Mouse (Mus musculus) gastrocnemius, adult 2 months (tissue): ENCODE results near the gene Set. TPM values are rescaled to one million over a fixed set of nuclear protein-coding genes. Genes with fewer than 3 reads are reported as not detected.

Source experiments
- DNase-seq: peaks from one replicate; pipeline ENCODE4 v3.0.0; 2022
- H3K27ac ChIP-seq: fragments of 200-600 bp; 2 replicates; pipeline ENCODE4 v1.8.1; 2022; ENCODE audit warnings: mild to moderate bottlenecking
- H3K4me3 ChIP-seq: fragments of 200-600 bp; 2 replicates; pipeline ENCODE4 v1.8.1; 2022; ENCODE audit warnings: mild to moderate bottlenecking, moderate library complexity
- CTCF ChIP-seq: fragments of 200-600 bp; IDR thresholded peaks from 2 replicates; pipeline ENCODE4 v1.8.1; 2022; ENCODE audit warnings: antibody characterized with exemption, mild to moderate bottlenecking, moderate library complexity
- intact Hi-C: fragments of 180-260 bp; cut with DNase I; formaldehyde crosslinking; loops from one replicate; pipeline ENCODE4 v1.15.1; 2025
- total RNA-seq, 2 experiments: library from RNA; stranded (reverse); gene quantifications; 2 replicates each; pipeline ENCODE4 v1.2.3; 2021

Gene Set
- total RNA-seq, 2 experiments from 2014 or later, result 93.8 to 110 TPM

- Histone ChIP-seq H3K27ac (0 out of 2 replicates have a peak overlapping the region, but pooled peaks have one; percentile 94), H3K4me3 (no peak overlapping the region)
- no peak for DNase-seq
- intact Hi-C loops, result loop anchor here (2.0 kb wide), 1 partner anchor 15 kb away; the partner anchor contains the start of gene Wdr34
- TF ChIP-seq CTCF, result no peak
Observed at GRCm38 (mm10) chr2:30063791-30064190, 6.6 kb downstream of the Set start.

- no peak for TF ChIP-seq CTCF
- H3K4me3 ChIP-seq, result no peak overlapping the region
- DNase-seq, result no peak
- intact Hi-C loops, result no loop called here
- H3K27ac ChIP-seq, result no peak overlapping the region
Observed at GRCm38 (mm10) chr2:30064298-30064697, 7.1 kb downstream of the Set start.

- Histone ChIP-seq H3K27ac (peak overlapping the region; percentile 96), H3K4me3 (peak overlapping the region; percentile 98)
- DNase-seq, result peak; percentile 99
- intact Hi-C loops, result no loop called here
- TF ChIP-seq CTCF, result no peak
Observed at GRCm38 (mm10) chr2:30066046-30066901, 9.1 kb downstream of the Set start.

GRCm38 (mm10) chr2:30067031-30067888, 10.1 kb downstream of the Set start:
- intact Hi-C loops, result no loop called here
- no peak for TF ChIP-seq CTCF
- Histone ChIP-seq H3K27ac (peak overlapping the region; percentile 96), H3K4me3 (peak overlapping the region; percentile 98)
- peak; percentile 53 for DNase-seq

GRCm38 (mm10) chr2:30067962-30068361, 10.8 kb downstream of the Set start:
- Histone ChIP-seq H3K4me3 (peak overlapping the region; percentile 98), H3K27ac (no peak overlapping the region)
- no peak for DNase-seq
- TF ChIP-seq CTCF, result no peak
- intact Hi-C loops, result no loop called here

- Histone ChIP-seq H3K4me3 (no peak overlapping the region), H3K27ac (no peak overlapping the region)
- TF ChIP-seq CTCF, result no peak
- intact Hi-C loops, result no loop called here
- DNase-seq, result no peak
Observed at GRCm38 (mm10) chr2:30072875-30073274, 15.7 kb downstream of the Set start.

- Histone ChIP-seq H3K27ac (no peak overlapping the region), H3K4me3 (no peak overlapping the region)
- no peak for TF ChIP-seq CTCF
- intact Hi-C loops, result no loop called here
- DNase-seq, result no peak
Observed at GRCm38 (mm10) chr2:30073285-30073684, 16.1 kb downstream of the Set start.

- no peak for TF ChIP-seq CTCF
- no peak overlapping the region for H3K4me3 ChIP-seq
- no peak overlapping the region for H3K27ac ChIP-seq
- DNase-seq, result no peak
- intact Hi-C loops, result no loop called here
Observed at GRCm38 (mm10) chr2:30075625-30076024, 18.4 kb downstream of the Set start.

- no peak for TF ChIP-seq CTCF
- Histone ChIP-seq H3K4me3 (no peak overlapping the region), H3K27ac (no peak overlapping the region)
- intact Hi-C loops, result no loop called here
- no peak for DNase-seq
Observed at GRCm38 (mm10) chr2:30076439-30076838, 19.3 kb downstream of the Set start.

GRCm38 (mm10) chr2:30076959-30077358, 19.8 kb downstream of the Set start:
- peak overlapping the region; percentile 77 for H3K4me3 ChIP-seq
- intact Hi-C loops, result loop anchor here (1.0 kb wide), 1 partner anchor 19 kb away; no protein-coding TSS in a partner anchor

GRCm38 (mm10) chr2:30077502-30078348, 20.5 kb downstream of the Set start, which contains the start of gene Pkn3:
Gene Pkn3, plus strand, starts transcription at chr2:30077684.
- DNase-seq, result peak; percentile 90
- intact Hi-C loops, result loop anchor here (1.0 to 2.0 kb wide), 2 partner anchors 15 to 19 kb away; partner anchors contain the start of gene Zdhhc12
- Histone ChIP-seq H3K27ac (peak within 1 kb of the TSS; percentile 88), H3K4me3 (peak within 1 kb of the TSS; percentile 77)
- peak; percentile 60 for TF ChIP-seq CTCF

More at GRCm38 (mm10) chr2:30076959-30077358, 19.8 kb downstream of the Set start:
- no peak for TF ChIP-seq CTCF
- DNase-seq, result no peak
- peak overlapping the region; percentile 88 for H3K27ac ChIP-seq

- TF ChIP-seq CTCF, result no peak
- Histone ChIP-seq H3K4me3 (peak overlapping the region; percentile 77), H3K27ac (peak overlapping the region; percentile 88)
- peak; percentile 58 for DNase-seq
- intact Hi-C loops, result loop anchor here (2.0 kb wide), 1 partner anchor 14 kb away; the partner anchor contains the start of gene Zdhhc12
Observed at GRCm38 (mm10) chr2:30078349-30078712, 21.2 kb downstream of the Set start.
